Mouse (Mus musculus) heart, postnatal 36 days (tissue): Measurements from ENCODE around the gene Slc35b4. TPM values are rescaled to one million over a fixed set of nuclear protein-coding genes. Genes with fewer than 3 reads are reported as not detected.

Source experiments
- DNase-seq, 2 experiments: peaks; one replicate each; pipeline ENCODE4 v3.0.0; 2021 to 2022
- intact Hi-C: fragments of 180-260 bp; cut with DNase I; formaldehyde crosslinking; loops from one replicate; pipeline ENCODE4 v1.15.1; 2025
- total RNA-seq, 2 experiments: library from RNA; stranded (reverse); gene quantifications; 2 replicates each; pipeline ENCODE4 v1.2.3; 2021

The Slc35b4 gene
- total RNA-seq, 2 experiments from 2014 or later, result 7.5 to 9.6 TPM

GRCm38 (mm10) chr6:34146042-34146441, 30.9 kb downstream of the Slc35b4 start:
- DNase-seq, result no peak
- intact Hi-C loops, result no loop called here

GRCm38 (mm10) chr6:34142931-34143330, 34.0 kb downstream of the Slc35b4 start:
- DNase-seq, result no peak
- intact Hi-C loops, result no loop called here

- DNase-seq, result no peak
- intact Hi-C loops, result no loop called here
These were observed 38.5 kb downstream of the Slc35b4 start for GRCm38 (mm10) chr6:34138366-34138765.

- intact Hi-C loops, result no loop called here
- DNase-seq, result no peak
These were observed 44.5 kb downstream of the Slc35b4 start for GRCm38 (mm10) chr6:34132391-34132790.

GRCm38 (mm10) chr6:34129261-34129660, 47.6 kb downstream of the Slc35b4 start:
- intact Hi-C loops, result no loop called here
- no peak for DNase-seq

- DNase-seq, result no peak
- intact Hi-C loops, result no loop called here
These were observed 52.5 kb downstream of the Slc35b4 start for GRCm38 (mm10) chr6:34124401-34124800.

- DNase-seq, result no peak
These were observed 60.0 kb downstream of the Slc35b4 start for GRCm38 (mm10) chr6:34116838-34117478.

GRCm38 (mm10) chr6:34111406-34111805, 65.5 kb downstream of the Slc35b4 start:
- no peak for DNase-seq
- intact Hi-C loops, result no loop called here

More at GRCm38 (mm10) chr6:34116838-34117478, 60.0 kb downstream of the Slc35b4 start:
- intact Hi-C loops, result no loop called here

GRCm38 (mm10) chr6:34110571-34110970, 66.3 kb downstream of the Slc35b4 start:
- no peak for DNase-seq
- intact Hi-C loops, result no loop called here

Other genes with a start within 250 kb of the Slc35b4 start
- gene Lrguk, start 147.7 kb downstream of the Slc35b4 start, total RNA-seq, result under 1 TPM in 1 of 2 experiments, not detected in 1; 0.19 TPM
- gene Akr1b3, start 140.4 kb upstream of the Slc35b4 start, total RNA-seq, result 100 to 1,000 TPM; 270 to 302 TPM
- gene Akr1b8, start 177.0 kb upstream of the Slc35b4 start, total RNA-seq, result 1 to 10 TPM; 3.3 to 3.8 TPM
- 10 to 100 TPM; 56.8 to 65.7 TPM for gene Akr1b10, start 207.1 kb upstream of the Slc35b4 start, total RNA-seq
- gene Akr1b7, start 235.2 kb upstream of the Slc35b4 start, total RNA-seq, result not detected